Mouse (Mus musculus) 3134 (cell line): ENCODE data around the gene Zdhhc9.

Experiments used
- DNase-seq: peaks from one replicate; pipeline ENCODE4 v3.0.0-alpha.2; 2011; ENCODE audit warnings: low spot score; ENCODE audit not compliant: insufficient read length; ENCODE audit errors: extremely low read depth

Gene Zdhhc9

DNA sequence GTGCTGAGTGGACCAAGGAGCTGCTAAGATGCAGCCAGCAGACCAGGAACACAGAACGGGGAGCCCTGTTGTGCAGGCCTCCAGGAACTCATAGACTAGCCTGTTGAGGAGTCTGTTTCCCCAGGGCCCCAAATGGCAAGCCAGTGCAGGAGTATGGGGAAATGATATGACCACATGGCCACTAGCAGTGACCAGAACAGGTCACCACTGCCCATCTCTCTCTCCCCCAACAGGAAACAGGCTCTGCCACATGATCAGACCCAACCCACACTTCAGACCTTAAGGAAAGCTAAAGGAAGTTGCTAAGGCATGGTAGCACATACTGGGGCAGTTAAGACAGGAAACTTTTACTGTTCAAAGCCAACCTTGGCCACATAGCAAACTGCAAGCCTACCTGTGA is 79.5 kb downstream of the Zdhhc9 start:
- no peak for DNase-seq

DNA sequence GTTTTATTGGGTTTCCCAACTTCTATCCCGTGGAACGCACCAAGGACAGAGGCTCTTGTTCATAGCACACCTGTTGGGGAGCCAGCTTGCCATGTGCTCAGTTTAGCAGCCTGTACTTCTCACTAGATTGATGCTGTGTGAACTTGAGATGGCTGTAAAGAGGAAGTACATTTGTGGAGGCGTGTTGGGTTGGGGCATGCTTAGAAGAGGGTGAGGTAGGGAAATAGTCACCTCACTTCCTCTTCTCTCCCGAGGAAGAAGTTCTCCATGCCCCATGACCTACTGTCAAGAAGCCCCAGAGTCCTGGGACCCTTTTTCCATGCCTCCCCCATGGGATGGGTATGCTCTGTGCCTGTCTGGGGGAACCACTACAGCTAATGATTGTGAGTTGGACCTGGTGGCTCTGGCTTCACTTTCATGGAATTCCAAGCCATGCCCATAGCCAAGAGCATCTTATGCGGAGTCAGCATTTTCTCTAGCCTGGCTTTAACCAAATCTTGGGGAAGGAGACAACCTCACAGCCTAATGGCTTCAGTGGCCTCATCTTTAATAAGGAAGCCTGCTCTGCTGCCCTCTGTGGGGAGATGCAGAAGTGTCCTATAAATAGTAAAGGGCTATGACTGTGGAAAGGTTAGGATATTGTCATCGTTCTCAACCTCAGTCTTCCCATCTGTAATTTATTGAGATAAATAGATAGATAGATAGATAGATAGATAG is 81.0 kb downstream of the Zdhhc9 start:
- DNase-seq, result no peak

DNA sequence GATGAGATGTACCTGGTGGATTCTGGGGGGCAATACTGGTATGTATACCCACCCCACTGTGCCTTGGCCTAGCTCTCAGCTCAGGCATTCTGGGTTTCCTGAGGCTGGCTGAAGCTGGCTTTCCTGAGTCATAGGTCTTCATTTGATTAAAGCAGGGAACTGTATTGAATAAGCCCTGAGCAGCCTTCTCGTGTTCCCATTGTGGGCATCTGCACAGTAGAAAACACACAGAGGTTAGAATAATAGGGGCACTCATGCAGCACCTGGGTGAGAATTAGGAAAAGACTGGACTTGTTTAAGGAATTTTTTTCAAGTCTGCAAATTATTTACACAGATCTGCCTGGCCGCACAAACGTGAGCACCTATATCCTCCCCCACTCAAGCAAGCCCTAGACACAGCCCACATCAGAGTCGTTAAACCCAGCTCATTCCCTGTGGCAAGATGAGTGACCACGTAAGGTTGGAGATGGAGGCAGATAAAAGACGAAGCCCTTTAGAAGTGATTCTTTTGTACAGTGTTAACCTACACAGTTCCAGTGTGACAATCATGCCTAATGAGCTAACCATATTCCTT is 81.7 kb downstream of the Zdhhc9 start:
- no peak for DNase-seq

DNA sequence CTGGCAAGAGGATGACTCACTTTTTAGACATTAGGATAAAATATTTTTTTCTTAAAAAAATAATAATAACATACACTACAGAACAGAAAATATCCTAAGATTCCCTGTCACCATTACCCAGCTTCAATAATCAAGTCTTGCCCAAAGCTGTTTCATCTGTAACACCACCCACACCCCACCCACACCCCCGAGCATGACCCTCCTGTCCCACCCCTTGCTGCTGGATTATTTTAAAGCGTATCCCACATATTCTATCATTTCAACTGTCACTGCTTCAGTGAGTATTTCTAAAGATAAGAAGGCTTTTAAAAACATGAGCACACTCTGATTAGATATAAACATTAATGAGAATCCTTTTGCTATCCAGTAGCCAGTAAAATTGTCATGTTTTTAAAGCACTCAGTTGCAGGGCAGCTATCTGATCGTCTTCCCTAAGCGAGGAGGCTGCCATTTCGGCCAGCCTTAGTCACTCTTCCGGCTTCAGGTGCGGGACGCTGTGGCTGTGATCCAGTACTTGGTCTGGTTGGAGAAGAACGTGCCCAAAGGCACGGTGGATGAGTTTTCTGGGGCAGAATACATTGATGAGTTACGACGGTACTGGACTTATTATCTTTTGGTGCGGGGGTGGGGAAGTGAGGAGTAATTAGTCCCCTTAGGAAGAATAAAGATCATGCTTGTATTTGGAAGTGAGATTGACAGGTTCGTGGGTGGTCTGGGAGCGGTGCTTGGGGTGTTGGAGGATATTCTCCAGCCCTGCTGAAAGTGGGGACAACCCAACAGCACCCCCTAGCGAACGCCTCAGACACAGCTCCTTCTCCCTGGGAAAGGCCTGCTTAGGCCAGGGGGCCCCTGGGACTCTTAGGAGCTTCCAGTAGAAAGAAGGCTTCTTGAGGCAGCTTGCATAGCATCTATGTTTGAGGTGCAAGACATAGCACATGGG is 84.3 kb downstream of the Zdhhc9 start:
- DNase-seq, result no peak
